Mouse (Mus musculus): ENCODE data around the gene Ugt1a7c. TPM values are rescaled to one million over a fixed set of nuclear protein-coding genes. Genes with fewer than 3 reads are reported as not detected.
A peak's percentile ranks its signal among the peaks of the same experiment; 100 is the strongest.

Gene Ugt1a7c
- polyA plus RNA-seq, 1 experiment from 2014 or later, result 1.2 TPM

- no peak overlapping the region for H3K27ac ChIP-seq
- WGBS (ENCODE audit: insufficient replicate concordance), result 60% methylated on average over 5 of the region's 5 CpGs
- H3K27me3 ChIP-seq (replicated peaks), result no peaks in the 10 kb centered on the region
- no peak overlapping the region for H3K9ac ChIP-seq
- peaks cover 88% of the 10 kb centered on the region for H3K9me3 ChIP-seq (replicated peaks)
- no peak overlapping the region for H3K4me2 ChIP-seq
- ATAC-seq, result no peak
- H3K4me1 ChIP-seq, result no peaks in the 10 kb centered on the region
- H3K4me3 ChIP-seq, result no peak overlapping the region
- H3K36me3 ChIP-seq, result no peaks in the 10 kb centered on the region
Measured at GRCm38 (mm10) chr1:88229986-88230385, 135.1 kb downstream of the Ugt1a7c start.

- no peak overlapping the region for H3K4me3 ChIP-seq
- no peak overlapping the region for H3K27ac ChIP-seq
- ATAC-seq, result no peak
- 64% methylated on average over 7 of the region's 7 CpGs for WGBS (ENCODE audit: insufficient replicate concordance)
- no peak overlapping the region for H3K4me2 ChIP-seq
- no peaks in the 10 kb centered on the region for H3K4me1 ChIP-seq
- H3K9ac ChIP-seq, result no peak overlapping the region
- H3K9me3 ChIP-seq (replicated peaks), result peaks cover 91% of the 10 kb centered on the region
- no peaks in the 10 kb centered on the region for H3K36me3 ChIP-seq
- H3K27me3 ChIP-seq (replicated peaks), result no peaks in the 10 kb centered on the region
Measured at GRCm38 (mm10) chr1:88230421-88230820, 135.6 kb downstream of the Ugt1a7c start.

GRCm38 (mm10) chr1:88230981-88231802 lies 136.3 kb downstream of the Ugt1a7c start:
- no peak overlapping the region for H3K4me3 ChIP-seq
- H3K36me3 ChIP-seq, result no peaks in the 10 kb centered on the region
- no peak for ATAC-seq
- H3K4me1 ChIP-seq, result no peaks in the 10 kb centered on the region
- H3K4me2 ChIP-seq, result no peak overlapping the region
- no peaks in the 10 kb centered on the region for H3K27me3 ChIP-seq (replicated peaks)
- H3K9ac ChIP-seq, result no peak overlapping the region
- peaks cover 90% of the 10 kb centered on the region for H3K9me3 ChIP-seq (replicated peaks)
- no peak overlapping the region for H3K27ac ChIP-seq
- WGBS (ENCODE audit: insufficient replicate concordance), result 61% methylated on average over 6 of the region's 6 CpGs

GRCm38 (mm10) chr1:88231803-88232499 lies 137.1 kb downstream of the Ugt1a7c start:
- WGBS (ENCODE audit: insufficient replicate concordance), result 50% methylated on average over 7 of the region's 7 CpGs
- Histone ChIP-seq H3K9ac (no peak overlapping the region), H3K4me3 (no peak overlapping the region), H3K4me2 (no peak overlapping the region), H3K4me1 (no peaks in the 10 kb centered on the region), H3K36me3 (no peaks in the 10 kb centered on the region), H3K27ac (no peak overlapping the region), H3K9me3 (replicated peaks) (peaks cover 88% of the 10 kb centered on the region), H3K27me3 (replicated peaks) (no peaks in the 10 kb centered on the region)
- no peak for ATAC-seq

- peaks cover 90% of the 10 kb centered on the region for H3K9me3 ChIP-seq (replicated peaks)
- ATAC-seq, result no peak
Measured at GRCm38 (mm10) chr1:88232664-88233380, 138.0 kb downstream of the Ugt1a7c start.

GRCm38 (mm10) chr1:88233421-88234247 lies 138.8 kb downstream of the Ugt1a7c start:
- Histone ChIP-seq H3K27ac (no peak overlapping the region), H3K36me3 (no peaks in the 10 kb centered on the region), H3K4me2 (no peak overlapping the region), H3K9me3 (replicated peaks) (peaks cover 90% of the 10 kb centered on the region), H3K4me1 (no peaks in the 10 kb centered on the region), H3K27me3 (replicated peaks) (no peaks in the 10 kb centered on the region), H3K4me3 (no peak overlapping the region), H3K9ac (no peak overlapping the region)
- no peak for ATAC-seq
- WGBS (ENCODE audit: insufficient replicate concordance), result 52% methylated on average over 14 of the region's 14 CpGs

More at GRCm38 (mm10) chr1:88232664-88233380, 138.0 kb downstream of the Ugt1a7c start:
- Histone ChIP-seq H3K4me1 (no peaks in the 10 kb centered on the region), H3K27ac (no peak overlapping the region), H3K4me2 (no peak overlapping the region), H3K9ac (no peak overlapping the region), H3K4me3 (no peak overlapping the region), H3K27me3 (replicated peaks) (no peaks in the 10 kb centered on the region), H3K36me3 (no peaks in the 10 kb centered on the region)
- 38% methylated on average over 3 of the region's 3 CpGs for WGBS (ENCODE audit: insufficient replicate concordance)

- H3K36me3 ChIP-seq, result no peaks in the 10 kb centered on the region
- H3K4me2 ChIP-seq, result no peak overlapping the region
- WGBS (ENCODE audit: insufficient replicate concordance), result 47% methylated on average over 4 of the region's 4 CpGs
- H3K27ac ChIP-seq, result no peak overlapping the region
- H3K4me3 ChIP-seq, result no peak overlapping the region
- H3K9ac ChIP-seq, result no peak overlapping the region
- no peaks in the 10 kb centered on the region for H3K4me1 ChIP-seq
- H3K27me3 ChIP-seq (replicated peaks), result no peaks in the 10 kb centered on the region
- H3K9me3 ChIP-seq (replicated peaks), result peaks cover 93% of the 10 kb centered on the region
- no peak for ATAC-seq
Measured at GRCm38 (mm10) chr1:88234248-88234610, 139.4 kb downstream of the Ugt1a7c start.

- Histone ChIP-seq H3K4me2 (no peak overlapping the region), H3K9ac (no peak overlapping the region), H3K36me3 (no peaks in the 10 kb centered on the region), H3K27me3 (replicated peaks) (no peaks in the 10 kb centered on the region), H3K9me3 (replicated peaks) (peaks cover 93% of the 10 kb centered on the region), H3K4me1 (no peaks in the 10 kb centered on the region), H3K4me3 (no peak overlapping the region), H3K27ac (no peak overlapping the region)
- 31% methylated on average over 5 of the region's 5 CpGs for WGBS (ENCODE audit: insufficient replicate concordance)
- no peak for ATAC-seq
Measured at GRCm38 (mm10) chr1:88234646-88235045, 139.8 kb downstream of the Ugt1a7c start.

GRCm38 (mm10) chr1:88235046-88235893 lies 140.4 kb downstream of the Ugt1a7c start:
- Histone ChIP-seq H3K4me2 (no peak overlapping the region), H3K9me3 (replicated peaks) (peaks cover 93% of the 10 kb centered on the region), H3K4me1 (no peaks in the 10 kb centered on the region), H3K27ac (no peak overlapping the region), H3K36me3 (no peaks in the 10 kb centered on the region), H3K9ac (no peak overlapping the region), H3K27me3 (replicated peaks) (no peaks in the 10 kb centered on the region), H3K4me3 (no peak overlapping the region)
- ATAC-seq, result peak; percentile 13; the same call in 1 of the 2 replicates
- WGBS (ENCODE audit: insufficient replicate concordance), result 47% methylated on average over 11 of the region's 11 CpGs

GRCm38 (mm10) chr1:88235894-88236415 lies 141.1 kb downstream of the Ugt1a7c start:
- Histone ChIP-seq H3K4me3 (no peak overlapping the region), H3K4me1 (no peaks in the 10 kb centered on the region), H3K27me3 (replicated peaks) (no peaks in the 10 kb centered on the region), H3K4me2 (no peak overlapping the region), H3K36me3 (no peaks in the 10 kb centered on the region), H3K9ac (no peak overlapping the region), H3K27ac (no peak overlapping the region), H3K9me3 (replicated peaks) (peaks cover 93% of the 10 kb centered on the region)
- no peak for ATAC-seq
- 42% methylated on average over 4 of the region's 4 CpGs for WGBS (ENCODE audit: insufficient replicate concordance)

All from liver, embryonic 12.5 days (tissue).